Mouse (Mus musculus): ENCODE results near the gene Vgf. TPM values are rescaled to one million over a fixed set of nuclear protein-coding genes. Genes with fewer than 3 reads are reported as not detected.
A peak's percentile ranks its signal among the peaks of the same experiment; 100 is the strongest.

The Vgf gene
- polyA plus RNA-seq, 1 experiment from 2014 or later: 0.21 TPM

GRCm38 (mm10) chr5:137025132-137025531 lies 1.1 kb upstream of the Vgf start:
- WGBS (ENCODE audit: insufficient replicate concordance): 0% methylated on average over 23 of the region's 23 CpGs
- Histone ChIP-seq H3K4me2 (ENCODE audit: low read depth, low read length) (no peak overlapping the region), H3K36me3 (ENCODE audit: control insufficient read depth, insufficient read depth) (no peaks in the 10 kb centered on the region), H3K9me3 (replicated peaks; ENCODE audit: control insufficient read depth, low read length) (no peaks in the 10 kb centered on the region), H3K27ac (ENCODE audit: low read length) (no peak overlapping the region), H3K4me1 (ENCODE audit: control insufficient read depth, low read depth, low read length) (peaks cover 6% of the 10 kb centered on the region; the same call in 1 of the 2 replicates), H3K4me3 (ENCODE audit: low read depth, low read length) (no peak overlapping the region), H3K9ac (ENCODE audit: low read depth, low read length) (no peak overlapping the region), H3K27me3 (ENCODE audit: control insufficient read depth, insufficient read depth, low read depth, low read length) (peaks cover 67% of the 10 kb centered on the region)
- peak; percentile 22; the same call in 1 of the 2 replicates for ATAC-seq (ENCODE audit: low read depth)

- Histone ChIP-seq H3K27ac (ENCODE audit: low read length) (no peak overlapping the region), H3K9me3 (replicated peaks; ENCODE audit: control insufficient read depth, low read length) (no peaks in the 10 kb centered on the region), H3K27me3 (ENCODE audit: control insufficient read depth, insufficient read depth, low read depth, low read length) (peaks cover 86% of the 10 kb centered on the region), H3K4me2 (ENCODE audit: low read depth, low read length) (no peak overlapping the region), H3K36me3 (ENCODE audit: control insufficient read depth, insufficient read depth) (no peaks in the 10 kb centered on the region), H3K9ac (ENCODE audit: low read depth, low read length) (no peak overlapping the region), H3K4me3 (ENCODE audit: low read depth, low read length) (no peak overlapping the region), H3K4me1 (ENCODE audit: control insufficient read depth, low read depth, low read length) (peaks cover 35% of the 10 kb centered on the region)
- no peak for ATAC-seq (ENCODE audit: low read depth)
- WGBS (ENCODE audit: insufficient replicate concordance): 8% methylated on average over 29 of the region's 29 CpGs
Measured at GRCm38 (mm10) chr5:137028561-137029272, 2.5 kb downstream of the Vgf start.

GRCm38 (mm10) chr5:137029273-137029585 lies 3.0 kb downstream of the Vgf start:
- WGBS (ENCODE audit: insufficient replicate concordance): under 1% methylated on average over 8 of the region's 8 CpGs
- no peak for ATAC-seq (ENCODE audit: low read depth)
- Histone ChIP-seq H3K36me3 (ENCODE audit: control insufficient read depth, insufficient read depth) (no peaks in the 10 kb centered on the region), H3K4me2 (ENCODE audit: low read depth, low read length) (no peak overlapping the region; the same call in 1 of the 2 replicates), H3K27me3 (ENCODE audit: control insufficient read depth, insufficient read depth, low read depth, low read length) (peaks cover 82% of the 10 kb centered on the region), H3K9me3 (replicated peaks; ENCODE audit: control insufficient read depth, low read length) (no peaks in the 10 kb centered on the region), H3K4me1 (ENCODE audit: control insufficient read depth, low read depth, low read length) (peaks cover 35% of the 10 kb centered on the region), H3K9ac (ENCODE audit: low read depth, low read length) (no peak overlapping the region), H3K4me3 (ENCODE audit: low read depth, low read length) (no peak overlapping the region; the same call in 1 of the 2 replicates), H3K27ac (ENCODE audit: low read length) (no peak overlapping the region)

- Histone ChIP-seq H3K4me3 (ENCODE audit: low read depth, low read length) (peak overlapping the region; percentile 27), H3K27ac (ENCODE audit: low read length) (no peak overlapping the region), H3K4me1 (ENCODE audit: control insufficient read depth, low read depth, low read length) (peaks cover 35% of the 10 kb centered on the region), H3K36me3 (ENCODE audit: control insufficient read depth, insufficient read depth) (no peaks in the 10 kb centered on the region), H3K4me2 (ENCODE audit: low read depth, low read length) (peak overlapping the region; percentile 47), H3K27me3 (ENCODE audit: control insufficient read depth, insufficient read depth, low read depth, low read length) (peaks cover 76% of the 10 kb centered on the region), H3K9me3 (replicated peaks; ENCODE audit: control insufficient read depth, low read length) (no peaks in the 10 kb centered on the region), H3K9ac (ENCODE audit: low read depth, low read length) (no peak overlapping the region)
- WGBS (ENCODE audit: insufficient replicate concordance): under 1% methylated on average over 52 of the region's 52 CpGs
- ATAC-seq (ENCODE audit: low read depth): peak; percentile 66
Measured at GRCm38 (mm10) chr5:137029643-137030415, 3.6 kb downstream of the Vgf start.

GRCm38 (mm10) chr5:137030416-137030810 lies 4.2 kb downstream of the Vgf start:
- Histone ChIP-seq H3K36me3 (ENCODE audit: control insufficient read depth, insufficient read depth) (no peaks in the 10 kb centered on the region), H3K4me3 (ENCODE audit: low read depth, low read length) (no peak overlapping the region), H3K9ac (ENCODE audit: low read depth, low read length) (no peak overlapping the region), H3K27ac (ENCODE audit: low read length) (no peak overlapping the region), H3K4me1 (ENCODE audit: control insufficient read depth, low read depth, low read length) (peaks cover 35% of the 10 kb centered on the region), H3K27me3 (ENCODE audit: control insufficient read depth, insufficient read depth, low read depth, low read length) (peaks cover 71% of the 10 kb centered on the region), H3K4me2 (ENCODE audit: low read depth, low read length) (0 out of 2 replicates have a peak overlapping the region, but pooled peaks have one; percentile 47), H3K9me3 (replicated peaks; ENCODE audit: control insufficient read depth, low read length) (no peaks in the 10 kb centered on the region)
- ATAC-seq (ENCODE audit: low read depth): no peak
- WGBS (ENCODE audit: insufficient replicate concordance): 12% methylated on average over 22 of the region's 22 CpGs

GRCm38 (mm10) chr5:137031076-137032032 lies 5.2 kb downstream of the Vgf start:
- ATAC-seq (ENCODE audit: low read depth): no peak
- H3K4me2 ChIP-seq (ENCODE audit: low read depth, low read length): peak overlapping the region; percentile 89
- no peak overlapping the region for H3K9ac ChIP-seq (ENCODE audit: low read depth, low read length)
- H3K4me3 ChIP-seq (ENCODE audit: low read depth, low read length): peak overlapping the region; percentile 59
- H3K36me3 ChIP-seq (ENCODE audit: control insufficient read depth, insufficient read depth): no peaks in the 10 kb centered on the region
- H3K27me3 ChIP-seq (ENCODE audit: control insufficient read depth, insufficient read depth, low read depth, low read length): peaks cover 61% of the 10 kb centered on the region
- H3K27ac ChIP-seq (ENCODE audit: low read length): no peak overlapping the region
- no peaks in the 10 kb centered on the region for H3K9me3 ChIP-seq (replicated peaks; ENCODE audit: control insufficient read depth, low read length)
- WGBS (ENCODE audit: insufficient replicate concordance): 2% methylated on average over 78 of the region's 78 CpGs
- peaks cover 35% of the 10 kb centered on the region for H3K4me1 ChIP-seq (ENCODE audit: control insufficient read depth, low read depth, low read length)

- H3K4me3 ChIP-seq (ENCODE audit: low read depth, low read length): peak overlapping the region; percentile 59
- no peak for ATAC-seq (ENCODE audit: low read depth)
- peaks cover 54% of the 10 kb centered on the region for H3K27me3 ChIP-seq (ENCODE audit: control insufficient read depth, insufficient read depth, low read depth, low read length)
- H3K4me1 ChIP-seq (ENCODE audit: control insufficient read depth, low read depth, low read length): peaks cover 35% of the 10 kb centered on the region
- H3K9ac ChIP-seq (ENCODE audit: low read depth, low read length): no peak overlapping the region
- no peaks in the 10 kb centered on the region for H3K9me3 ChIP-seq (replicated peaks; ENCODE audit: control insufficient read depth, low read length)
- no peaks in the 10 kb centered on the region for H3K36me3 ChIP-seq (ENCODE audit: control insufficient read depth, insufficient read depth)
- WGBS (ENCODE audit: insufficient replicate concordance): under 1% methylated on average over 33 of the region's 33 CpGs
- H3K27ac ChIP-seq (ENCODE audit: low read length): no peak overlapping the region
- H3K4me2 ChIP-seq (ENCODE audit: low read depth, low read length): peak overlapping the region; percentile 89
Measured at GRCm38 (mm10) chr5:137032033-137032421, 5.8 kb downstream of the Vgf start.

GRCm38 (mm10) chr5:137032641-137033074 lies 6.5 kb downstream of the Vgf start:
- Histone ChIP-seq H3K9ac (ENCODE audit: low read depth, low read length) (peak overlapping the region; percentile 58), H3K36me3 (ENCODE audit: control insufficient read depth, insufficient read depth) (no peaks in the 10 kb centered on the region), H3K27me3 (ENCODE audit: control insufficient read depth, insufficient read depth, low read depth, low read length) (peaks cover 50% of the 10 kb centered on the region), H3K9me3 (replicated peaks; ENCODE audit: control insufficient read depth, low read length) (no peaks in the 10 kb centered on the region), H3K4me2 (ENCODE audit: low read depth, low read length) (peak overlapping the region; percentile 89), H3K4me1 (ENCODE audit: control insufficient read depth, low read depth, low read length) (peaks cover 35% of the 10 kb centered on the region), H3K27ac (ENCODE audit: low read length) (0 out of 2 replicates have a peak overlapping the region, but pooled peaks have one; percentile 27), H3K4me3 (ENCODE audit: low read depth, low read length) (peak overlapping the region; percentile 59)
- under 1% methylated on average over 43 of the region's 49 CpGs for WGBS (ENCODE audit: insufficient replicate concordance)
- peak; percentile 92 for ATAC-seq (ENCODE audit: low read depth)
